Mouse (Mus musculus) stomach, postnatal 0 days (tissue): ENCODE data around the gene Arfgef3.

Experiments
- CTCF ChIP-seq: IDR thresholded peaks from 2 replicates; pipeline ENCODE4 v1.5.1; 2016; ENCODE audit warnings: antibody characterized with exemption, low read depth, mild to moderate bottlenecking, moderate library complexity
- EP300 ChIP-seq: optimal IDR thresholded peaks from 2 replicates; pipeline ENCODE3; 2016; ENCODE audit warnings: antibody characterized with exemption

DNA sequence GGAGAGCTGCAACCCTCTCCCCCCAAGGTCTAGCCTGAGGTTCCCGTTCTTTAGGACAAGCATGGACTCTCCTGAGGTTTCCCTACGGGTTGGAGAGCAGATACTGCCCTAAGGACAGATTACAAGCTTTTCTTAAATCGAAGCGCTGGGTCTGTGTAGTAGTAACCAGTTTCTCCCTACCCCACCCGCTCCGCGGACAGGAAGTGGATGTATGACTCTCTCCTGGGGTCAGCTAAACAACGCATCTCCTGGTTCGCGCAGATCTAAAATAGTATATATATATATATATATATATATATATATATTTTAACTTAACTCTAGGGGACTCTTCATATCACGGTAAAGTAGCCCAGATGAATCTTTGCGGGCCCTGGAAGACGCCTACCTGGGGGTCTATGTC, 198.4 kb downstream of the Arfgef3 start:
- TF ChIP-seq EP300 (no peak), CTCF (no peak)
